In the genomic region with DNA sequence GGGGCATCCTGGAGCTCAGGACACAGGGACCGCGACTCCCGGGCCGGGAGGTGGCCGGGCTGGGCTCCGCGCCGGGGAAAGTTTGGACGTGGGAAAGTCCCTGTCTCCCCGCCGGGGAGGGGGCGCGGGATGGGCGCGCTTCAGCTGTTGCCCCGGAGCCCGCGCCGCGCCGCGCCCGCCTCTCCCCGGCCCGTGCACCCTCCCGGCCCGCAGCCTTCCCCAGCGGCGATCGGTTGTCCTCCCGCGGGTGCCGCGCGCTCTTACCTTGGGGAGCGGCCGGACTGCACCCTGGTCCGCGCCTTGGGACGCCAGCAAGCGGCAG, we compare ENCODE assay signal across 8 mouse cellular contexts. TPM values are rescaled to one million over a fixed set of nuclear protein-coding genes. Genes with fewer than 3 reads are reported as not detected.
DNase-seq lines count a peak whose midpoint lies in the region; ATAC-seq and TF ChIP-seq lines count a peak whose summit lies in the region.

No protein-coding gene starts in this region.

- WGBS in liver, adult 2 months, result 1% methylated on average over 40 of the region's 41 CpGs
- WGBS in embryonic facial prominence, embryonic 15.5 days, result under 1% methylated on average over 41 of the region's 41 CpGs
- WGBS in hindbrain, postnatal 0 days, result 0% methylated on average over 21 of the region's 41 CpGs

- DNase-seq in liver, adult 2 months (ENCODE audit: extremely low read depth, low read depth, low spot score), result no peak
- DNase-seq in liver, result no peak
- DNase-seq in hindbrain, postnatal 0 days (ENCODE audit: low spot score), result no peak
- no peak for DNase-seq in right cerebral cortex, postnatal 4 days
- DNase-seq in embryo, embryonic 10.5 days (ENCODE audit: low spot score), result no peak

- no peaks in the 10 kb centered on the region for H3K79me2 ChIP-seq in liver, adult 2 months (ENCODE audit: control insufficient read depth, insufficient read depth, low read length)

- 0 out of 2 replicates have a peak, but pooled peaks have one; percentile 36 for ATAC-seq in embryonic facial prominence, embryonic 15.5 days (ENCODE audit: insufficient number of reproducible peaks, low FRiP score, low TSS enrichment, low read depth)
- peak; percentile 44 for ATAC-seq in hindbrain, postnatal 0 days
- 0 out of 2 replicates have a peak, but pooled peaks have one; percentile 4 for ATAC-seq in monocyte, adult 5-6 weeks (replicated peaks; ENCODE audit: insufficient number of reproducible peaks, low FRiP score, low TSS enrichment, poor library complexity, severe bottlenecking)
- no peak for ATAC-seq in megakaryocyte progenitor cell, adult 5-6 weeks (replicated peaks; ENCODE audit: poor library complexity)

- H3K4me3 ChIP-seq in liver, adult 2 months (ENCODE audit: insufficient read depth, low read depth, low read length), result peak overlapping the region; percentile 25; the same call in 1 of the 2 replicates
- peak overlapping the region; percentile 52 for H3K4me3 ChIP-seq in embryonic facial prominence, embryonic 15.5 days (replicated peaks)
- H3K4me3 ChIP-seq in hindbrain, postnatal 0 days (ENCODE audit: low read length), result peak overlapping the region; percentile 63

- H3K4me1 ChIP-seq in liver, adult 2 months (ENCODE audit: control insufficient read depth, insufficient read depth, low read length), result no peaks in the 10 kb centered on the region
- H3K4me1 ChIP-seq in embryonic facial prominence, embryonic 15.5 days, result peaks cover 25% of the 10 kb centered on the region
- H3K4me1 ChIP-seq in hindbrain, postnatal 0 days (ENCODE audit: insufficient read depth, low read length), result peaks cover 3% of the 10 kb centered on the region; the same call in 1 of the 2 replicates

- H3K9ac ChIP-seq in liver, adult 2 months (ENCODE audit: low read depth, low read length), result no peak overlapping the region
- peak overlapping the region; percentile 21 for H3K9ac ChIP-seq in embryonic facial prominence, embryonic 15.5 days
- peak overlapping the region; percentile 75 for H3K9ac ChIP-seq in hindbrain, postnatal 0 days (replicated peaks; ENCODE audit: low read length)

- peaks cover 23% of the 10 kb centered on the region for H3K27me3 ChIP-seq in liver, adult 2 months (ENCODE audit: control insufficient read depth, insufficient read depth, low read length)
- peaks cover 97% of the 10 kb centered on the region for H3K27me3 ChIP-seq in embryonic facial prominence, embryonic 15.5 days
- H3K27me3 ChIP-seq in hindbrain, postnatal 0 days (ENCODE audit: insufficient read depth, low read length), result no peaks in the 10 kb centered on the region; the same call in 1 of the 2 replicates

- TF ChIP-seq POLR2A in liver, adult 2 months (IDR thresholded peaks at IDR 0.05; ENCODE audit: extremely low read depth, insufficient read depth, low read length), result no peak

- no peaks in the 10 kb centered on the region for H3K36me3 ChIP-seq in liver, adult 2 months (ENCODE audit: control insufficient read depth, insufficient read depth, low read length)
- no peaks in the 10 kb centered on the region for H3K36me3 ChIP-seq in embryonic facial prominence, embryonic 15.5 days
- H3K36me3 ChIP-seq in hindbrain, postnatal 0 days (ENCODE audit: insufficient read depth, low read length), result no peaks in the 10 kb centered on the region

- no peak overlapping the region for H3K27ac ChIP-seq in liver, adult 2 months (replicated peaks; ENCODE audit: insufficient read depth, low read depth, low read length)
- H3K27ac ChIP-seq in embryonic facial prominence, embryonic 15.5 days (replicated peaks), result no peak overlapping the region
- peak overlapping the region; percentile 73 for H3K27ac ChIP-seq in hindbrain, postnatal 0 days

- H3K4me2 ChIP-seq in embryonic facial prominence, embryonic 15.5 days (replicated peaks), result peak overlapping the region; percentile 91
- peak overlapping the region; percentile 79 for H3K4me2 ChIP-seq in hindbrain, postnatal 0 days (ENCODE audit: low read depth, low read length)

- H3K9me3 ChIP-seq in embryonic facial prominence, embryonic 15.5 days (replicated peaks), result no peaks in the 10 kb centered on the region
- no peaks in the 10 kb centered on the region for H3K9me3 ChIP-seq in hindbrain, postnatal 0 days (ENCODE audit: low read length)

- TF ChIP-seq CTCF in liver, adult 2 months (IDR thresholded peaks at IDR 0.05; ENCODE audit: low read depth, low read length), result no peak
- TF ChIP-seq CTCF in hindbrain, postnatal 0 days (IDR thresholded peaks at IDR 0.05; ENCODE audit: low read depth), result no peak

RNA-seq across cellular contexts. Expression of gene Cdh22, which starts 0.4 kb away (rescaled TPM):
- under 0.01 TPM in 1 of 2 replicates, not detected in the other for total RNA-seq in liver, adult 2 months (2014; rRNA removed)
- not detected in 2 replicates for polyA plus RNA-seq in liver, adult 2 months (2012; rRNA removed)
- polyA plus RNA-seq in embryonic facial prominence, embryonic 15.5 days (2015; fragmentation: Nextera tagmentation; extraction: Ambion mirVana), result 0.83 and 1.0 TPM in 2 replicates
- 47.3 and 53.4 TPM in 2 replicates for total RNA-seq in hindbrain, postnatal 0 days (2014; rRNA removed)
- polyA plus RNA-seq in hindbrain, postnatal 0 days (2015; fragmentation: Nextera tagmentation; extraction: Ambion mirVana), result 16.5 and 19.2 TPM in 2 replicates
- total RNA-seq in monocyte, adult 5-6 weeks (2017), result 0.57 to 8.1 TPM (median 2.1 TPM) in 3 replicates
- total RNA-seq in megakaryocyte progenitor cell, adult 5-6 weeks (2015), result not detected in 2 replicates
- not detected in 2 replicates for total RNA-seq in megakaryocyte progenitor cell, adult 5-6 weeks (2017)

RNA-seq across cellular contexts. Expression of gene Slc35c2, which starts 53.4 kb away (rescaled TPM):
- total RNA-seq in liver, adult 2 months (2014; rRNA removed), result 13.5 and 17.2 TPM in 2 replicates
- 42.4 and 52.1 TPM in 2 replicates for polyA plus RNA-seq in liver, adult 2 months (2012; rRNA removed)
- polyA plus RNA-seq in embryonic facial prominence, embryonic 15.5 days (2015; fragmentation: Nextera tagmentation; extraction: Ambion mirVana), result 58.7 and 59.5 TPM in 2 replicates
- 97.1 and 120 TPM in 2 replicates for total RNA-seq in hindbrain, postnatal 0 days (2014; rRNA removed)
- polyA plus RNA-seq in hindbrain, postnatal 0 days (2015; fragmentation: Nextera tagmentation; extraction: Ambion mirVana), result 65.7 and 68.1 TPM in 2 replicates
- 40.2 to 52.6 TPM (median 47.2 TPM) in 3 replicates for total RNA-seq in monocyte, adult 5-6 weeks (2017)
- total RNA-seq in megakaryocyte progenitor cell, adult 5-6 weeks (2015), result 45.9 and 57.3 TPM in 2 replicates
- 64.5 and 76.7 TPM in 2 replicates for total RNA-seq in megakaryocyte progenitor cell, adult 5-6 weeks (2017)
